Mouse (Mus musculus) right cerebral cortex, postnatal 14 days (tissue): Measurements from ENCODE around the gene Dock9.
"Not testable (repeated sequence)": the region's sequence is repeated elsewhere in the genome, so short reads cannot be mapped to it uniquely, and the experiment has no call there.

Experiments
- DNase-seq: peaks from one replicate; pipeline ENCODE4 v3.0.0; 2022

Gene Dock9

DNA sequence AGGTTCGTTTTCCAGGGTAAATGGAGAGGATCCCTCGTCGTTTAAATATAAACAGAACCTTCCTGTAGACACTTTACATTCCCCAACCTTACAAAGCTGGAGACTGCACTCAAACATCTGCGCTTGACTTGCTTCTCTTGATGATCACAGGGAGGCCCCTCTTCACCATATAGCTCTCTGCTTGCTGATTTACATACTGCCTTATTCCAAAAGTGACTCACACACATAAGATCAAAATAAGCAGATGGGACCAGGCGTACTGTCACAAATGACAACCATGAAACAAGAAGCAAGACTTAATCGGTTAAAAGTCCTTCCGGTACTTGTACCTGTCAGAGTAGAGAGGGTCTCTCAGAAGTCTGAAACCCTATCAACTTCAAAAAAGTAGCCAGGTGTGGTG is 63.4 kb downstream of the Dock9 start:
- no peak for DNase-seq

DNA sequence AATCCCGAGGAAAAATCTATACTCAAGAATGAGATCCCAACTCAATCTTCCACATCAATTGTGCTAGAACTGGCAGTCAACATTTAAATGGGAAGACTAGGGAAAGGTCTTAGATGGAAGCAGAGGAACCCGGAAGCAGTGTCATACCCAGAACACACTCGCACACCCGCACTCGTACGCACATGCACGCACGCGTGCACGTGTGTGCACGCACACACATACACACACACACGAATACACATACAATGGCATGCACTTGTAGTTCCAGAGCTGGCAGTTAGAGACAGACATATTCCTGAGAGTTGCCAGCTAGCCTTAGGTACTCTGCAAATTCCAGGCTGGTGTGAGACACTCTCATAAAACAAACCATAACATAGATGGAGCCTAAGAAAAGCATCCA is 63.9 kb downstream of the Dock9 start:
- DNase-seq = no peak

DNA sequence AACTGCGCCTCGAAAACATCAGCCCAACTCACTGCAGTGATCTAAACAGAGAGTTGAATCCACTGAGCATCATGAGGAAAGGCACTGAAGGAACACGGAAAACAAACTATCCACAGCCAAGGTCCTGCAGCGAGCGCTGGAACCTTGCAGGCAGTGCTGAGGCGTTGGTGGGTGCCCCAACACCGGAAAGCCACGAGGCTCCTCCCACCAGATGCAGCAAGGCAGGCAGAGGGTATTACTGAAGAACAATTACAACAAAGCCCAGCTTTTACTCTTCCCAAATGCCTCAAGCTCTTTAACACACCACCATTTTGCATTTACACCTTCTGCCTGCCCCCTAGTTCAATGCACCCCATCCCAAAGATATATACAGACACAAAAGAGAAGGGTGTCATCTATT is 65.4 kb downstream of the Dock9 start:
- no peak for DNase-seq

DNA sequence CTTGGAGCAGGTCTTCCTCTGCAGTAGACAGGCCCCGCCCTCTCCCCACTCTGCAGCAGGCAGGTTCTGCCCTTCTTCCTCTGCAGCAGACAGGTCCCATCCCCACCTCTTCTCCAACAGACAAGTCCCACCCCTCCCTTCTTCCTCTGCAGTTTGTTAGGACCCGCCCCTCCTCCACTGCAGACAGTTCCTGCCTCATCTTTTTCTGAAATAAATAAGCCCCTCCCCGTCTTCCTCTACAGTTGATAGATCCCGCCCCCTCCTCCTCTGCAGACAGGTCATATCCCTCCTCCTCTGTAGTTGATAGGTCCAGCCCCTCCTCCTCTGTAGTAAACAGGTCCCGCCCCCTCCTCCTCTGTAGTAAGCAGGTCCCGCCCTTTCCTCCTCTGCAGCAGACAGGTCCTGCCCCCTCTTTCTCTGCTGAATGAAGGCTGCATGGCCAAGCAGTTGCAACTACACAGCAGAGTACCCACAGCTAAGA is 65.9 kb downstream of the Dock9 start:
- no peak for DNase-seq

DNA sequence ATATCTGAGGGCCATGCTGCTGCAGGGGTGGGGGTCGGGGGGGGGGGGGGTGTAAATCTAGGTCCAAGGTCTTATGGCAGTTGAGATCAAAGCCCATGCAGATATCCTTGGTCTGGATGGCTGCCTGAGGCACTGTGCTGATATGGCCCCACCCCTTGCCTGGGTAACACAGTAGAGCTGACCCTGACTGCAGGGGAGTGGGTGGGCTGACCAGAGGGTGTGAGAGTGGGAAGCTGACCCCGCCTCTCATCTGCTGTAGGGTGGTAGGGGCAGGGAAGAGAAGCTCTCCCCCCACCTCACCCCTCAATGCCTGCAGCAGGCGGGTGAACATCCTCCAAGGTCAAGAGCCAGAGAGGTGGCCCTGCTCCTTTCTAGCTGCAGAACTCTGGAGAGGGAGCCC is 66.7 kb downstream of the Dock9 start:
- no peak for DNase-seq

DNA sequence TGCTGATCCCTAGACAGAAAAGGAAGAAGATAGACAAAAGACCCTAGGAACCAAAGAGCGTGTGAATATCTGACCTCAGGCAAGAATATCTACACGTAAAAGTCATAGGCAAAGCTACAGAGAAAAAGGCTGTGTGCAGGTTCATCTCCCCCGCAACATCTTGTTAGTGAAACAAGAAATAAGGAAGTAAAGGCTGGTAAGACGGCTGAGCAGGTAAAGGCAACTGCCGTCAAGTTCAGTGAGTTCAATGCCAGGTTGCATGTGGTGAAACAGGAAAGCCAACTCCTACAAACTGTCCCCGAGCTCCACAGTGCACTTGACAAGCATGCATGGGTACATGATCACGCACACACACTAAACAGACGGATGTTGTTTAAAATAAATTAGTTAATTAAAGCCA is 69.6 kb downstream of the Dock9 start:
- DNase-seq = no peak

DNA sequence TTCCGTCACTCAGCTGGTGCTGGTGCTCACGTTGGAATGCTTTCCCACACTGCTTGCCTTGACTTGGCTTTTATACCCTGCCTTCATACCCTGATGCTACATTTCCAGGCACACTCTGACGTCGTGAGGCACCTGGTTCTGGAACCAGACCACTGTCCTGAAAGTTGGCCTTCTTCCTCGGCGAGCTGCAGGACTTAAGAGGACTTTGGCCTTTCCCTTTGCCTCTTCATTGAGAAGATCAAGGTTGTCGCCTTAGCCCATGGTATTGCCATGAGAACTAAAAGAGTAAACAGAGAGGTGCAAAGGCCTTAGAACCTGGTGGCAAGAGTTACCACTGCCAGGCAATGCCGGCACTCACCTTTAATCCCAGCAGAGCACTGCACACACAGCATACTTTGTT is 73.1 kb downstream of the Dock9 start:
- no peak for DNase-seq

DNA sequence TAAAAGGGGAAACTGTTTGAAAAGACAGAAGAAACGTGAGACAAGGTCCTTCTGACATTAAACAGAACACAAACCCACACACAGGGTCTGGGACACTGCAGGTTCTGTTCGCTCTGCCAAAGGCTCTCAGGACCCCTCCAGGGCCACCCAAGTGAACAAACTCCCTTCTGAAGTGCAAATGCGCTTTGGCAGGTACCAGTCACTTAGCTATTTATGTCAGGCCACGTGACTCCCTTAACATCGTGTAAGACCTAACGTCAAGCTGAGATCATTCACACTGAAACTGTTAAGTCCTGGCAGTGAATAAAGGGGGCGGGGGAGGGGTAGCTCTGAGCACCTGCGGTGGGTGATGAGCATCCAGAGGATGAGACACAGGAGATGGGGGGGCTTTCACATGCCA is 74.9 kb downstream of the Dock9 start:
- no peak for DNase-seq

DNA sequence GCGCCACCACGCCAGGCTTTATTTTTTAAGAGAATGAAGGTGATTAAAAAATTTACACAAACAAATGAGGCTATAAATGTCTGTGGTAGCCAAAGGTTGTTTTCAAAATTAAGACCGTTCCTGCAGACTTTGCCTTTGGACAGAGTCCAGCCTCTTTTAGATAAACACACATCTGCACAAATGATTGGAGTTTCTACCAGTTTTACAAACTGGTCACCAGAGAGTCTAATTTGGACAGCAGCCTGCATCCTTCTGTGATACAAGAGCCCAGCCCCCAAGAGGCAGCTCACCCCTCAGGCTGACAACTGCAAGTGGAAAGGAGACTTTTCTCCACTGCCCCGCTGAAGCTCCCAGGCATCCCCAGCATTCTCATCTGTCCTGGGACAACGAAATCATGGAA is 76.2 kb downstream of the Dock9 start:
- DNase-seq = no peak

DNA sequence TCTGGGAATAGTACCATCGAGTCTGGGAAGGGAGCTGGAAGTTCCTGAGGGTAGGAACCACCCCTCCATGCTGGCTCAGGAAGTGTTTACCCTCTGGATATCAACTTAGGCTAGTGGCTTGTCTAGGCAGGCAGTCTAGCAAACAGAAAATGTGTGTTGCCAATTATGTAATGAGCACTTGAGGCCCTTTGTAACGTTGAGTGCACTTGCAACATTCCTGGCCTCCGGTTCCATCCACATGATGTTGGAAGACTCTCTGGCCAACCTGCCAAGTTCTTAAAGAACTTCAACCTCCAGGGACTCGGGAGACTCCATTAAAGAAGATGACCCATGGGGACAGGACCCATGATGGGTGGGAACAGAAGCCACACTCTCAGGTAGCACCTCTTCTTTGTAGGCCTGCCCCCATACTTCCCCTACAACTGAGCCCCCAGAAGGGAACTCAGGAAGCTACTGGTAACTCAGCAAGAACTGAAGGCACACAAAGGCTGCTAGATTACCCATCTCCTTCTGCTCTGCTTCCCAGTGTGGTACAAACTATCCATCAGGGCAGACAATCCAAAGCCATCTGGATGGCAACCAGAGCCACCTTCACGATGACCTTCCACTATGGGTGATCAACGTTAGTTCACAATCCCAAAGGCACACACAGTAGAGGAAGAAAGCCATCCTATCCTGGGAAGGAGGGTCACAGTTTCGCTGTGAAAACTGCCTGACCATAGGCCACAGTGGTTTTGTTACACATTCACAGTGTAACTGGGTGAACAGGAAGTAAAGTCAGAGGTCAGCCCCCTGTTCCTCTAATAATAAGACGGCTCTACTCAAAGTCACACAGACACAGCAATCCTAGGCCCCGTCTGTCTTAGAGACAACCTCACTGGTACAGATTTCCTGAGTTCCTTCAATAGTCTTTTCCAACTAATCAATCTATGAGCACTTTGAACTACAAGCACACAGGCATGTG is 77.7 kb downstream of the Dock9 start:
- no peak for DNase-seq

DNA sequence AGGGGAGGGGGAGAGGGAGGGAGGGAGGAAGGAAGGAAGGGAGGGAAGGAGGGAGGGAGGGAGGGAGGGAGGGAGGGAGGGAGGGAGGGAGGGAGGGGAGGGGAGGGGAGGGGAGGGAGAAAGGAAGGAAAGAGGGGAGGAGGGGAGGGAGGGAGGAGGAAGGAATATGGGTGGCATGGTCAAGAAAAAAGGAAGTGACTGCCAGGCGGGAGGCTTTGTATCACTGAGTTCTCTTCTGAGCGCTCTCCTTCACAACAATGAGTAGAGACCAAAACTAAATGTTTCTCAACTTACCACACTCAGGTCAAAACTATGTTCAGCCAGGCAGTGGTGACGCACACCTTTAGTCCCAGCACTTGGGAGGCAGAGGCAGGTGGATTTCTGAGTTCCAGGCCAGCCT is 82.8 kb downstream of the Dock9 start:
- not testable (repeated sequence) for DNase-seq

DNA sequence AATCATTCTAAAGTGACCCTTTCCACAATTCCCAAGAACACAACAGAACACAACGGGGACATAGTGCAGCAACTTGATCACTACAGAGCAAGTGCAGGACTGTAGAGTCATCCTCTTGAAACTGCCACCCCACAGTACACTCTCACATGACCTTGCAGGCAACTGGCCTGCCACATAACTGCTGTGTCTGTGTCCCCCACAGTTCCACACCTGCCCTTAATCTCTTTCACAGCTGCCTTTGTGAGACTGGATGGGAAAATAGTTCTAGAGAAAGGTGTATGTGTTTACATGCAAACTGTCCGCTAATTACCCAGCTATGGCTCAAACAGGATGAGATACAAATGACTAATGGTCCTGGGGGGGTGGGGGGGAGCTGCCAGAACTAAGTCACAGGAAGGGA is 83.4 kb downstream of the Dock9 start:
- no peak for DNase-seq

DNA sequence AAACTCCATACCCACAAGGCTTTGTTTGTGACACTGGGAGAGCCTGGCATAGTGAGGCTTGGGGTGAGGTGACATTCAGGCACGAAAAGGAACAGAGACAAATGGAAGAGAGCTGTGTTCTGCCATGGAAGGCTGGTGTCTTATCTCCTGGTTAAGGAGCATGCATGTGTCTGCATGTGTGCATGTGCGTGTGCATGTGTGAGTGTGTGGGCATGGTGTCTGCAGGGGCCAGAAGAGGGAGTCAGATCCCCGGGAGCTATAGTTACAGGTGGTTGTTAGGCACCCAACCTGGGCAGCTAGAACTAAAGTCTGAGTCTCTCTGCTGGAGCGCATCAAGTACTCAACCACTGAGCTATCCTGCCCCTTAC is 83.8 kb downstream of the Dock9 start:
- no peak for DNase-seq

DNA sequence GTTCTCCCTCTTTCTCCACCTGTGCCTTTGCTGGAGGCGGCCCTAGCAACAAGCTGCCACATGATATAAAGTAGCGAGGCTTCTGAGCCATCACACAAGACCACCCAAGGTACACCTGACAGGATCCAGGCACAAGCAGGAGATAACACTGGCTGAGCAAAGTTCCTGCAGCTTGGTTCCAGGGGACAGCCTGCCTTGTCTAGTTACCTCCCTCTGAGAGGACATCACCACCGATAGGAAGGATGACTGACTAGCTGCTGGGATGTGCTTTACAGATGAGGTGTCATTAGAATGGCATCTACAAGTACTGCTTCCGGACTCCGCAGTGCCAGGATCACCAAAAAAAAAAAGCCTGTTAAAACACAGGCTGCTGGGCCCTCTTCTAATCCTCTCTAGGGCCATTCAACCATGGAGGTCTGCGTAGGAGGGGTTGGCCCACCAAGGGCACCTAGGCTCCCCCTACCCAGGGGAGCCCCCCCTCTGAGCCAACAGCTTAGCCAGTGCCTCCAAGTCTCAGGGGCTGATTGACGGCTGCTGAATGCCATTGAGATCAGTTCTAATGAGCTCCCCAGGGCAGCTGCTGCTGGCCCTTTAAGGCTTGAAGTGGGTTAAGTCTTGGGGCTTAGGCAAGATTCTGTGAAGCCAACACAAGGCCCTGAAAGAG is 84.3 kb downstream of the Dock9 start:
- DNase-seq = no peak

DNA sequence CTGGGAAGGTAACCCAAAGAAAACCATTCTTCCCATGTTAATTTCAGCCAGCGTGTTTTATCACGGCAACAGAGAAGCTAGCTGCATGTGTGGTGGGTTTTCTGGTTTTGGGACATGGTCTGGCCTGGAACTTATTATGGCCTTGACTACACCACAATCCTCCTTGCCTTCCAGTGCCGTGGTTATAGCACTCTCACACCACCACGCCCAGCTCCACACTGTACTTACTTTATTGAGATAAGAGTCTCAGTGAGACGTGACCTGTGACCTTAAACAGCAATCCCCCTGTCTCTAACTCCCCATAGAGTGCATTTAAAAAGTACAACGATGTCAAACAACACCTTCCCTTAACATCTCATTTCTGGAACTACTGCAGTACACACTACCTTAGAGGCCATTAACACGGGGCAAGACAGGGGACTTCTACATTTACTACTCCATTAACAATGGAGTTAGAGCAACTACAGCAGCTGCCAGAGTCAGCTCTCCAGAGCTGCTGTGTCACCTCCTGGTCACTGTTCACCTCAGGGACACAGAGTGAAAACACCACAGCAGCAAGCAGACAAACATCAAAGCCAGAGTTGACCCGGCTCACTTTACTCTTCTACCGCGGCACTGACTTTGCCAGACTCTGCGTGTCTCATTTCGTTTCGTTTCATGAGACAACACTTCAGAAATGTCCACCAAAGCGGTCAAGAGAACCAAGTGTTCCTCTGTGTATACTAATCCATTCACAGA is 86.4 kb downstream of the Dock9 start:
- DNase-seq = no peak

DNA sequence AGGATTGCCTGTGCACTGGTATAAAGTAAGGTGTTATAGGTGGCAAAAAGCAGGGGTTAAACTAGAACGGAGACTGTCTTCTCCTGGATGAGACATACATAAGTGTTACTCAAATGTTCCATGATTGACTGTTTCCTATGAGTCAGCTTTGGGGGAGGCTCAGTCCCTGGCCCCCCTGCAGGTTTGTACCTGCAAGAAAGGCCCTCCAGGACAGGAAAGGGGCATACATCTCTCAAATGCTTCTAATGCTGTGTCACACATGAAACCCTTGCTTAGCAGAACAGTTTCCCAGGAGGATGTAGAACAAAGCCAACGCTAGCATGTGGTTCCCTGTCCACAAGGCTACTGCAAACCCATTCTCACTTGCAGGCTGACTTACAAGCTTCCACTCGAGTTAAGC is 87.5 kb downstream of the Dock9 start:
- no peak for DNase-seq

DNA sequence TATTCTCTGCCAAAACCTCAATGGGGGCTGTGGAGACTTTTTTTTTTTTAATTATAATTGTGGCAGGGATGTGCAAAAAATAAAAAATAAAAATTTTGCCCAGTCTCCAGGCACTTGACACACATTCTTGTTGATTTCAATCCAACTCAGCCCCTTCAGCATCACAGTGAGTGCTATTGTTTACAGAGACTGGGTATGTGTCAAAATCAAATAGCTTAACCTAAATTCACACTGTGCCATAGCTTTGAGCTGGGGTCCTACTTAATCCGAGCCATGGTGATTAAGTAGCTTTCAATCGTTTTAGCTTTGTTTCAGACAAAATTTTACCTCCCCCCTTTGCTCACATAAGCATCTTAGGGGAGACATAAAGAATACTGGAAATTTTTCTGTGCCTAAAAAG is 89.4 kb downstream of the Dock9 start:
- no peak for DNase-seq

DNA sequence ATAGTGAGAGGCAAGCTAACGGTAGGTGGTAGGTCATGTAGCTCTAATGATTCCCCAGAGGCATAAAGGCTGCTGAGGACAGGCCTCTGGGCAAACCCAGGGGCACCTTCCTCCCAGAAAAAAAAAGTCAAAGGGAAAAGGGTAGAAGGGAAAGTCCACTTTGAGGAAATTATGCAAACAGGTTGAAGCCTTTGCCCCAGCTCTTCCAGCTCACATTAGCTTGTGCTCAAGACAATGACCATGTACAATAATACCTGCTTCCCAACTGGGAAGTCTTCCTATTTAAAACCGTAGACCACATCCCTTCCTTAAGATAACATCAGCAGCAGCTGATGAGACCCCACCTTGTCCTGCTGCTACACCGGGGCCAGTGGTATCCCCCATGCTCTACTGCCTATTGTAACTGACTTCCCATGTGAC is 91.1 kb downstream of the Dock9 start:
- DNase-seq = no peak

DNA sequence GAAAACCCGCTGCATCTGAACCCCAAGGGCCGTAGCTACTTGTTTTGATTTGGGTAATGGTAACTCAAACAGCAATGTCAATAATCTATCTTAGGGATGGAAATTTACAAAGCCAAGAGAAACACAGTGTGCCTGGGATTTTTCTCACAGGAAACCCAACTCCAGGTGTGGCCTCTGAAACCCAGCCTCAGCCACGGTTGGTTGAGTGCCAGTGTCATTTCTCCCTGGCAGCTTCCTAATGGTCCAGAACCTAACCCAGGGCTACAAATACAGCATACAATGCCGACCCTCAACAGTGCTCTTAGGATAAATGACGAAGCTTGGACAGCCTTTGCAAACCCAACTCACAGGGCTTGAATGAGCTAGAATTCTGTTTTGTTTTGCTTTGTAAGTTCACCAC is 92.0 kb downstream of the Dock9 start:
- no peak for DNase-seq

DNA sequence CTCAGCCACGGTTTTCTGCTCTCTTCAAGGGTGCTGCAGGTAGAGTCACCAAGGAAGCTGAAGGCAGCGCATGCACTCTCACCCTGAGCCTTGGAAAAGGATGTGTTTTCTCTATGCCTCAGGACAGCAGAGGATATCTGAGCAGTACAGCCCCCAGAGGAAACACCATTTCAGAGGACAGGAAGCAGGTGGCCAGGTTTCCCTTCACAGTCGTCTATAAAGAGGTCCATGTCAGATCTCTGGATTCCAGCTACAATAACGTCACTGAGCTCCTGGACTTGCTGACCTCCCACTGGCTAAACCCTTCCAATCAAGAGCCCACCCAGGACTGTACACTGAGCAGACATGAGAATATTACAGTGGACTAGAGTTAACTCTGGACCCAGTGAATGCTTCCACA is 95.1 kb downstream of the Dock9 start:
- DNase-seq = no peak

DNA sequence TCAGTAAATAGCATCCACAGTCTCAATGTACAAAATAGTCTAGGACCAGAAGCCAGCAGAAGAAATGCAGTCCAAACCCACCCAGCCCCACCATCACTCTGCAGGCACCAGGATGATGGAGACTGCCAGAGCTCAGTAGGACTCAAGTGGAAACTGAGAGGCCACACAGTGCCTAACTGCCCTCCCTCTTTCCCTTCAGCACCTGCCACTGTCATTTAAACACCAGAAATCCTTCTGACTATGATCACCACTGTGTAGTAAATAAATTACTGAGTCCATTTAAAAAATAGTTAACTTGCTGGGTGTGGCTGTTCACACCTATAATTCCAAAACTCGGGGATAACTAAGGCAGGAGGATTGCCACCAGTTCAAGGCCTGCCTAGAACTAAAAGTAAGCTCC is 97.6 kb downstream of the Dock9 start:
- DNase-seq = no peak

DNA sequence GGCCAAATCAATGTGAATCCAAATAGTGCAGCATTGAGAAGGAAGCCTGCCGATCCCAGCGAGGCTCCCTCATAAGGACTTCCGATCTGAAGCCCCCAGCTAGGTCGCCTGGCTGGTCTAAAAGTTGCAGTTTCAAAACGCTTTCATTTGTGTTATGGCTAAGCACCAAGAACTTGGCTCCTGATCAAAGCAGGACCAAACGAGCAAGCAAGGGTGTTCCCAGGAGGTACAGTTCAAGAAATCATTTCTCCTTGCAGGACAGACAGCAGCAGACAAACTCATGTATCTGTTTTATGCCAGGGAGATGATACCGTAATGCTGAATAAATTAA is 99.1 kb downstream of the Dock9 start:
- no peak for DNase-seq

DNA sequence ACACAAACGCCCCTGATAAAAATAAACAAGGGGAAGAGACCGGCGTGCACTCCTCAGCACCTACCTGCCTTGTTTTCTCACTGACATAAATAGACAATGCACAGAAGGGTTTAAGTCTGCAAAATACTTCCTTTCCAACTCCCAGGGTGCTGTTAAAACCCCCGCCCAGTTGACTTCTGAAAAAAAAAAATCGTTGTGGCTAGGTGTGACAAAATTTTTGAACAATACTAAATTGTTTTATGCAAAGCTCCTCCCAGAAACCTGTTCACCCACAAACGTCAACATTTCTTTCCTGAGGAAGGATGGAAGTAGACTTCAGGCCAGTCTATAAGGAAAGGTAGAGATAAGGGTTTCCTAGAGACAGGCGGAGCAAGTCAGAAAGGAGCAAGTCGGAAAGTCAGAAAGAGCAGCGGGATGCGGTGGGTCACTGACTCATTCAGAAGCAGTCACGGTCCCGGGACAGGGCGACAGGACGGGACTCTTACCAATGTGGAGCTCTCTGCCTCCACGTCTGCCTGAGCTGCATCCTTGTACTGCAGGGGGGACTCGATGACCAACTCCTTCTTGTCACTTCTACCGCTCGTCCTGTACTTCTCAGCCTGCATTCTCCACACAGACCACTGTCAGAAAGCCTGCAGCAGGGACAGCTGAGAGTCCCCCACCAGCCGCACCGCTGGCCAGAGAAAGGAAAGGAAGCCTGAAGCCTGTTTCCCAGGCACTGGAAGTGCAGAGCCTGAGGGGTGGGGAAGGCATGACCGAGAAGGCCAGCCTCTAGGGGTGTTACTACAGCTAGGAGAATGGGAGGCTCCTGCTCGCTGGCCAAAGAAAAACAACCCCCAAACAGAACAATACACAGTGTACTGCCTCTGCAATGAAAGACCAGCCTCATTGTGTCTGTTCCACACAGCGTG is 99.7 kb downstream of the Dock9 start:
- peak; percentile 21 for DNase-seq
